Comparison of ENCODE assay signal across 8 mouse cellular contexts in the genomic region with DNA sequence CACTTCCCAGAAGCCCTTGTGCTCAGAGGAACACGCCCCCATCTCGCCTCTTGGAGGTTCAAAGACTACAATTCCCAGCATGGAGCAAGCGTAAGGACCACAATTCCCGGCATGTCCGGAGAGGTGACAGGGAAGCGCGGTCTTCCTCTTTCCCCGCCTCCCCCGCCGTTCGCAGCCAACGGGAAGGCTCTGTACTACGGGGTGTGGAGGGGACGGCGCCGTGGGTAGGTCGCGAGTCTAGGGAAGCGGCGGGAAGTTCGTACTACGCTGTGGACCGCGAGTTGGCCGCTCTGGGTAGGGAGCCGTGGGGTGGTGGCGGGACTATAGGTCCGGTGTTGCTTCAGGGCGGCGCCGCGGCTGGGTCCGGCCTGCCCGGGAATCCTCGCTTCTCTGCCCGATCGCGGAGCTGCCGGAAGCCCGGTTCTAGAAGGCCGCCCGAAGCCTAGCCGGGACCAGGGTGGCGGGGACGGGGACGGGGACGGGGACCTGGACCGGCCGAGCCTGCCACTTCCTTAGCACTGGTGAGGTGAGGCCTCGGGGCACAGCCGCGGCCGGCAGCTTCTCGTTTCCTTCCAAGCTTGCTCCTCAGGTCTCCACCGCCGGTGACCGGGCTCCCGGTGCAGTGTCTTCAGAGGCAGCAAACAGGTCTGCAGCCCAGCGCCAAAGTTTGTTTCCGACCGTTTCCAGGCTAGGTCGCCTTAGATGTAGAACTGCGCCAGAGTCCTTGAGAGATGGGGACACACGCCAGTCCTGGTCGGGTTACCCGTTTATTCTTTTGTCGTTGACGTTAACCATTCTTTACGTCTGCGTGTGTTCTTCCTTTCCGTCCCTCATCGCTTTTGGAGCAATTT. TPM values are rescaled to one million over a fixed set of nuclear protein-coding genes. Genes with fewer than 3 reads are reported as not detected.
DNase-seq lines count a peak whose midpoint lies in the region; ATAC-seq and TF ChIP-seq lines count a peak whose summit lies in the region.

A gene (plus strand): TSS at position 164 of the 851 bp plus-strand sequence.

- DNase-seq in MN1 (ENCODE audit: low spot score): peak; percentile 94
- DNase-seq in cerebellum, adult 9-10 months: peak; percentile 98
- DNase-seq in hindbrain, embryonic 10.5 days (ENCODE audit: low spot score): peak; percentile 94
- DNase-seq in layer of hippocampus, adult 9-11 months: peak; percentile 99
- DNase-seq in lung, postnatal 0 days (ENCODE audit: low spot score): peak; percentile 100
- peak; percentile 87 for DNase-seq in ovary, postnatal 14 days (ENCODE audit: low spot score)
- DNase-seq in thymus, postnatal 14 days: peak; percentile 92

- ATAC-seq in frontal cortex, adult (ENCODE audit: low TSS enrichment): peak; percentile 97
- ATAC-seq in lung, postnatal 0 days: peak; percentile 100

- H3K4me1 ChIP-seq in hindbrain, embryonic 10.5 days (replicated peaks): peaks cover 9% of the 10 kb centered on the region
- no peaks in the 10 kb centered on the region; the same call in 1 of the 2 replicates for H3K4me1 ChIP-seq in lung, postnatal 0 days (ENCODE audit: insufficient read depth, low read depth, low read length)

- H3K4me2 ChIP-seq in lung, postnatal 0 days (replicated peaks; ENCODE audit: low read depth, low read length): peak within 1 kb of the TSS; percentile 76

- peak within 1 kb of the TSS; percentile 55 for H3K9ac ChIP-seq in lung, postnatal 0 days (replicated peaks; ENCODE audit: low read depth)

- H3K9me3 ChIP-seq in hindbrain, embryonic 10.5 days: 0 out of 2 replicates have a peak, but pooled peaks cover 2% of the 10 kb centered on the region
- no peaks in the 10 kb centered on the region for H3K9me3 ChIP-seq in lung, postnatal 0 days (ENCODE audit: low read length)

- 0 out of 2 replicates have a peak, but pooled peaks have one; percentile 7 for TF ChIP-seq CTCF in lung, postnatal 0 days (IDR thresholded peaks at IDR 0.05)

- peak within 1 kb of the TSS; percentile 89 for H3K4me3 ChIP-seq in hindbrain, embryonic 10.5 days
- H3K4me3 ChIP-seq in lung, postnatal 0 days (ENCODE audit: low read depth, low read length): peak within 1 kb of the TSS; percentile 84

- TF ChIP-seq EP300 in lung, postnatal 0 days (IDR thresholded peaks at IDR 0.05): no peak

- H3K27ac ChIP-seq in hindbrain, embryonic 10.5 days: peak within 1 kb of the TSS; percentile 92
- peak within 1 kb of the TSS; percentile 57 for H3K27ac ChIP-seq in lung, postnatal 0 days (ENCODE audit: low read length)

- H3K36me3 ChIP-seq in hindbrain, embryonic 10.5 days: peaks cover under 1% of the 10 kb centered on the region; the same call in 1 of the 2 replicates
- H3K36me3 ChIP-seq in lung, postnatal 0 days (ENCODE audit: insufficient read depth, low read length): no peaks in the 10 kb centered on the region

- H3K27me3 ChIP-seq in hindbrain, embryonic 10.5 days (ENCODE audit: insufficient read depth, poor library complexity, severe bottlenecking): no peaks in the 10 kb centered on the region
- no peaks in the 10 kb centered on the region for H3K27me3 ChIP-seq in lung, postnatal 0 days (replicated peaks; ENCODE audit: insufficient read depth, low read length)

- under 1% methylated on average over 72 of the region's 72 CpGs for WGBS in hindbrain, embryonic 10.5 days
- WGBS in lung, postnatal 0 days: under 1% methylated on average over 57 of the region's 72 CpGs

RNA-seq across cellular contexts. Expression of the gene that starts here (rescaled TPM):
- 81.7 and 109 TPM in 2 replicates for polyA plus RNA-seq in hindbrain, embryonic 10.5 days (2016; fragmentation: Nextera tagmentation; extraction: Ambion mirVana)
- polyA plus RNA-seq in lung, postnatal 0 days (2015; fragmentation: Nextera tagmentation; extraction: Ambion mirVana): 23.6 and 26.4 TPM in 2 replicates

Comparison
In these comparisons a context has a peak if more than half of its experiments do, and no peak if none do; other contexts are left out.
1. Peak in every context shown above with its lines: DNase-seq, ATAC-seq, H3K4me3 ChIP-seq and H3K27ac ChIP-seq.